Mouse (Mus musculus) neutrophil, adult 5-6 weeks (primary cell): ENCODE data around the gene Jkamp. TPM values are rescaled to one million over a fixed set of nuclear protein-coding genes. Genes with fewer than 3 reads are reported as not detected.

Experiments used
- ATAC-seq: fragments of 151-379, 151-347 bp; 2 replicates; pipeline ENCODE4 v1.8.0; 2017; ENCODE audit warnings: mild to moderate bottlenecking, moderate TSS enrichment; ENCODE audit not compliant: insufficient number of reproducible peaks, poor library complexity, low FRiP score, severe bottlenecking; ENCODE audit errors: extremely low read depth
- total RNA-seq: library from RNA; stranded (forward); fragments of 200-1000 nt; gene quantifications from 2 replicates; pipeline ENCODE4 v1.2.3, GENCODE M21; 2017

Gene Jkamp
- total RNA-seq, 1 experiment from 2014 or later = 17.3 TPM

DNA sequence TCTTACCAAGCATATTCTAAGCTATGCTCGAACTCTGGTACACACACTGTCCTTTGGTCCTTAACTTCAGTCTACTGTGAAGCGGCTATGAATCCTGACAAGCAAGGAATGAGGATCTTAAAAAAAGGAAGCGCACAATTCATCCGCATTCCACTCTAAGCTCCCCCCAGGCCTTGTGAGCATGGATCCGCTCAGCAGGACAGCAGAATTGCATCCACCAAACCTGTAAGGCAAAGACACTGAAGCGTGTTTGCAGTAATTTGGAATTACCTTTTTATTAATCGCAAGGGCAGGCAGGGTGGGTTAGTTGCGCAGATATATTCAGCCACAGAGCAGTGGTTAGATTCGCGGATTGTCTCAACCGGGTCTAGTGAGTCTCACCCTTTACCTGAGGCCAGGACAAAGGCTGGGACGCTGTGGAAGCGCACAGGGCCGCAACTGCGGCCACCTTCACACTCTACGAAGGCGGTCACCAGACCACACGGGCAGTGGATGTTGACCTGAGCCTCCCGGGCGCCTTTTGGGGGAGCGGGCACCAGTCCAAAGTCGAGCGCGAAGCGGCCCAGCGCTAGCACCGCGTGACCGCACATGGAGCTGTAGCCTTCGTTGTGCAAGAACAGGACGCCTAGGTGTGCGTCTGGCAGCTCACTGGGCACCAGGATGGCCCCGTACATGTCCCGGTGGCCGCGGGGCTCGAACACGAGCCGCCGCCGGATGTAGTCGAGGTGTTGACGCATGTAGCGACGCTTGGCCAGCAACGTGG, 947 bp upstream of the Jkamp start:
- ATAC-seq = no peak

- ATAC-seq = no peak
Observed at GRCm38 (mm10) chr12:72085024-72085328, 413 bp upstream of the Jkamp start.

DNA sequence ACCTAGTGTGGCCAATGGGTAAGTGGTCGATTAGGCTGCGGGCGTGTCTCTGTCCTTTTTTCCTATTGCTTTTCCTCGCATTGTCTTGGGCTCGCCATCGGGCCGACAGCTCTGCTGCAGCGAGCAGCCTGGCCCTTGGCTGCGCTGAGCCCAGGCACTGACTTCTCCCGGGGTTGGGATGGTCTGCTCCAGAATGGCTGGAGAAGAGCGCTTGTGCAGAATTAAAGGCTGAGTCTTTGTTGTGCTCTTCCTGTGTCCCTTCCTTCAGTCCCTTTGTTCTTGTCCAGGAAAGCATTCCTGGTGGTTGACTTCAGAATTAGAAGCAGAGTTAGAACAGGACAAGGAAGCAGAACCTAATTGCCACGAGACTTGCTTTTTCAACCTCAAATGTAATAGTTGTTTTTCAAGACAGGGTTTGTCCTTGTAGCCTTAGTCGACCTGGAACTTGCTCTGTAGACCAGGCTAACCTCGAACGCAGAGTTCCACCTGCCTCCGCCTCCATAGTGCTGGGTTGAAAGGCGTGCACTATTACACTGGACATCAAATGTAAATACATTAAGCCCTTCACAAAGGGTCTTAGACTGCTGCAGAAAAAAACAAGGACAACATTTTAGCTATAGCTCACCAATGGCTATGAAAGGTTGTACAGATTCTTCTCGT, 907 bp downstream of the Jkamp start:
- ATAC-seq = no peak

DNA sequence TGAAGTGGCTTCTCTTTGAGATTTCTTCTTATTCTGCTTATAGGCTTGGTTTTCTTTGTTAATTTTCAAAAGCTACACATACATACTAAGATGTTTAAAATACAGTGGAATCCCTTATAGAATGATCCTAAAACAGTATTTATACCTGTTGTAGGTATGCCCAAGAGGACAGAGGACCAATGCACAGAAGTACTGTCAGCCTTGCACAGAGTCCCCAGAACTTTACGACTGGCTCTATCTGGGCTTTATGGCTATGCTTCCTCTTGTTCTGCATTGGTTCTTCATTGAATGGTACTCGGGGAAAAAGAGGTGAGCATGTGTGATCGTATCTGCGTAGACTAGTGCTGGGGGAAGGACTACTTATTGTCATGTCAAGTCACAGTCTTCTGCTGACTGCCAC, 4.4 kb downstream of the Jkamp start:
- ATAC-seq = no peak

GRCm38 (mm10) chr12:72096966-72097365, 11.6 kb downstream of the Jkamp start:
- ATAC-seq = no peak

DNA sequence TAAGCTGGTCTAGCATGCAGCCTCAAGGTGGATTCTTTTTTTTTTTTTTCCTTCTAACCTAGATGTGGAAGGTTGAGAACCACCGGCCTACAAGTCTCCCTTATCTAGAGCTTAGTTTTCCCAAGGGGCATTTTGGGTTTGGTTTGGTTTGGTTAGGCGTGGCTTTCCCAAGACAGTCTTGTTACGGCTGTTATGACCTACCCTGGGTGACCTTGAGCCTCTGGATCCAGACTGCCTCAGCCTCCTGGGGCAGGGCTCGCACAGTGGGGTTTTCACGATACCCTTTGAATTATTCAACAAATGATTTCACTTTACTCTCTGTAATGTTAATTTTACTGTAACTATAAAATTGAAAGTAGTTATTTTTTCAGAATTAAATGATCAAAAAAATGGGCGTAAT, 17.4 kb downstream of the Jkamp start:
- no peak for ATAC-seq

DNA sequence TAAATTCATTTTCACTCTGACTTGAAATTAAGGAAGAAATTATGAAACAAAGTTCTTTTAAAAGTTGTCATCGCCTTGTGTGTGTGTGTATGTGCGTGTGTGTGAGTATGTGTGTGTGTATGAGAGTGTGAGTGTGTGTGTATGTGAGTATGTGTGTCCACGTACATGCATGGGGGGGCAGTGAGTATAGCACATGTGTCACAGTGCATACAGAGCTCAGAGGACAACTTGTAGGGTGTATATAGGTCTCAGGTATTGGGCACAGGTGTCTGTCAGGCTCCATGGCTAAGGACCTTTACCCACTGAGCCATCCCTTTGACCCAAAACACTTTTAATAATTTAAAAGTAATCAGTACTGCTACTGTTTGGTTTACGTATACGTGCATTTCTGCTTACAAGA, 18.6 kb downstream of the Jkamp start:
- no peak for ATAC-seq

- ATAC-seq = peak; percentile 61; the same call in 1 of the 2 replicates
Observed at GRCm38 (mm10) chr12:72104525-72105281, 19.3 kb downstream of the Jkamp start.

GRCm38 (mm10) chr12:72115126-72115525, 29.7 kb downstream of the Jkamp start:
- ATAC-seq = no peak

DNA sequence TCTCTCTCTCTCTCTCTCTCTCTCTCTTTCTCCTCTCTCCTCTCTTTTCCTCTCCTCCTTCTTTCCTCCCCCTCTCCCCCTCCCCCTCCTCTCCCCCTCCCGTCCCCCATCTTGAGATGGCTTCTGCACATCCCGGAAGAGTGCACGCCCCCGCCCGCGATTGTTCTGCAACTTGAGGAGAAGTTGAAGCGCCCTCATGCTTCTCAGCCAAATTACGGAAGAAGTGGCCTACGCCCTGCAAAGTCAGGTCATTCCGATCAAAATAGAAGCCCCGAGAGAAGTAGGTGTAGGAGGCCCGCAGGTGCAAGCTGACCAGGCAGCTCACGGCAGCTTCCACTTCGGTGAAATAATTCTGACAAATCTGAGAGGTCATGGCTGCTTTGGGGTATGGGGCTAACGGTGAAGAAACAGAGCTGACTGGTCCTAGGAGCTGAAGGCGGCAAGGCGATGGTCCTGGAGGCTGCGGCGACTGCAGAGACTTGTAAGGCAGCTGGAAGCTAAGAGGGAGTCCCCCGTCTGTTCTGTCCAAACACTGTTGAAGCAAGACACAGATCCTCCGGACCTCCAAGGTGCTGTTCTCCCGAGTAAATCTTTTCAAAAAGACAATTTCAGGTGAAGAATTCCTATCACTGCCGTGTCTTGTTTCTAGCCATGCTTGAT, 30.4 kb downstream of the Jkamp start:
- ATAC-seq = no peak

DNA sequence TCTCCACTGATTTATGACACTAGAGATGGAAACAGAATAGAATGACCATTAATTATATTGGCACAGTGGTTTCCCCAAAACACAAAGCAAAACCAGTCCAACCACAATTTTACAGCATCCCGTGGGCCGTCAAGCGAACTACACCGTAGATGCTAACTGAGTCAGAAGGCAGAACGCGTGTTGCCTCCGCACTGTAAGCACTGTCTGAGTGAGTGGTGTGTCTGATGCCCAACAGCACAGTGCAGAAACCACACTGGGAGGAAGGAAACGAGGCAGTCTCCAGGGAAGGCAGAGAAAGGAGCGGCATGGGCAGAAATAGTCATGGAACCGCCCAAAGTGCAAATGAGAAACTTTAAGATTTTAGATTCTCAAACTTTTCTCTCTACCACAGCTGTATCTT, 43.8 kb downstream of the Jkamp start:
- ATAC-seq = no peak

- no peak for ATAC-seq
Observed at GRCm38 (mm10) chr12:72150786-72151185, 65.4 kb downstream of the Jkamp start.

Other genes starting within 250 kb of the Jkamp start
- 0.25 and 0.58 TPM in 2 replicates for gene Gpr135, start 14.5 kb upstream of the Jkamp start, total RNA-seq
- not detected in 2 replicates for gene L3hypdh, start 150 bp upstream of the Jkamp start, total RNA-seq
- not detected in 2 replicates for gene Ccdc175, start 99.4 kb downstream of the Jkamp start, total RNA-seq